Mouse (Mus musculus) megakaryocyte, adult 5-6 weeks (primary cell): ENCODE measurements around the gene Slc24a2. TPM values are rescaled to one million over a fixed set of nuclear protein-coding genes. Genes with fewer than 3 reads are reported as not detected.

ENCODE experiments used
- ATAC-seq: 2 replicates; pipeline ENCODE4 v1.8.0; 2016; ENCODE audit warnings: mild to moderate bottlenecking, inconsistent platforms; ENCODE audit not compliant: poor library complexity, severe bottlenecking
- total RNA-seq, 2 experiments: library from RNA; stranded (forward) in 1 of 2; stranded (reverse) in 1 of 2; fragments of 153-499, 151-499 nt in 1 of 2; fragments of 221-1000, 200-1000 nt in 1 of 2; gene quantifications; 2 replicates each; pipeline versions ENCODE4 v1.2.3 to v1.2.4; 2015 to 2017

The Slc24a2 gene
- total RNA-seq, 2 experiments from 2014 or later = not detected

DNA sequence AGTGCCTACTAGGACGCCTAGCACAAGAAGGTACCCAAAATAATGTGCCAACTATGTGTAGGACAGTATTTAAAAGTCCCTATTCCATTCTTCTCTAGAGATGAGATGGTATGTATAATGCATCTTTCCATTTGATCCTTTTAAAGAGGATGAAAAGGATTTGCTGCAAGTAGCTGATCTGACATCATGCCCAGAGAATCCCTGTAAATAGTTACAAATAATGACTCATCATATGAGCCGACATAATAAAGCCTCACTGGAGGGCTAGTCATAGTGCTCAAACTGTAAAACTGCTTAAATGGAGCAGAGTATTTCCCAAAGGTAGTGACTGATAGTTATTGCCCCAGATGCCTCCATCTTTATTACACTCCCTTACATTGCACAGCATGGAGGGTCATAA is 183.1 kb downstream of the Slc24a2 start:
- ATAC-seq = no peak

DNA sequence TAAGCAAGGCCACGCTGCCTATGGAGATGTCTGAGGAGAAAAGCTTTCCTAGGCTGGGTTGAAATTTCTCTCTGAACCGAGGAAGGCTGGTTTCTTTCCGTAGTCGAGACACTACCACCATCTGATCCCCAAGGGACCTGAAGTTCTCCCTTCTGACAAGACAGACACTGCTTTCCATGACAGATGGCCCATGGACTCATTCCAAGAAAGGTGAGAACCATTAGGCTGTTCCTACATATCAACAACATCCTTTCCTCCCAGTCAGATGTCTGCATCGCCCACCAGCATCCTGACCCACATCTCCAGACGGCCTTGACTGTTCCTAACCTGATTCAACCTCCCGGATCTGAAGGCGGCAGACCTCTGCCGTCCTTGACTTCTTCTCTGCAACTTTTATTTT is 187.0 kb downstream of the Slc24a2 start:
- ATAC-seq = no peak

DNA sequence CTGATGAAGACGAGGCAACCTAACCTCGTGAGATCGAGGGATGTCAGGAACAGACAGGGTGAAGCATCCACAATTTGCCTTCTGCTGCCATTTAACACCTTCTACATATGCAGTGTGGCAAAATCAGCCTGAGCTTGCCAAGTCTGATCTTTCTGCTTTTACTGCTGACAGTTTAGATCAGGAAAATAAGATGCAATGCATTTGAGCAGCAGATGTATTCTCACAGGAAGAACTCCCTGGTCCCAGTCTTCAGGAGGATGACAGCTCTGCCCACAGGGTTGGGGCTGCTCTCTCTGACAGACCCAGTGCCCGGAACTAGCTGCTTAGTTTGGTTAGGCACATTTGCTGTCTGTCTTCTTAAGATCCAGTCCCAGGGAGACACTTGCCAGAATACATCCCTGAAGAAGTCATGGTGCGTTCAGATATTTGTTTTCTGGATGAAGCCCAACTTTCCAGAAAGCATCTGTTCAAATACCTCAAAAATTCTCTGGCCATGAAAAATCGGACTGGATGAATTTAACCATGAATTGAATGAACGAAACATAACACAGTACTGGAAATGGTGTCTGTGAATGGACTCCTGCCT is 188.8 kb downstream of the Slc24a2 start:
- no peak for ATAC-seq

DNA sequence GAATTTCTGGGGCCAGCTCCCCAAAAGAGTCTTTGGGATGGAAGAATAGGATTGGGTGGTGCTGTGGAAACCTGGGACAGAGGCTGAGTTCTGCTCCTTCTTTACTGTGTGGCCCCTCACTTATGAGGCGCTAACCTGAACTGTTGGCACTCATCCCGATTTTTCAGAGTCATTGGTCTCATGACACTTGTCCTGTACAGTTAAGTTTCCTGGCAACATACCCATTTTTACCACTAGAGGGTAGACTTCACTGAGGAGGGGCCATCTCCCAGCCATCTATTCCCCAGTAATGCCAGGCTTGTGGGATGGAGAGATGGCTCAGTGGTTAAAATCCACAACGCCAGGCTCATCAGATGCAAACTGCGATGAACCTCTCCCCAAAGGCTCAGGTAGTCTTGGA is 192.7 kb downstream of the Slc24a2 start:
- ATAC-seq = no peak

DNA sequence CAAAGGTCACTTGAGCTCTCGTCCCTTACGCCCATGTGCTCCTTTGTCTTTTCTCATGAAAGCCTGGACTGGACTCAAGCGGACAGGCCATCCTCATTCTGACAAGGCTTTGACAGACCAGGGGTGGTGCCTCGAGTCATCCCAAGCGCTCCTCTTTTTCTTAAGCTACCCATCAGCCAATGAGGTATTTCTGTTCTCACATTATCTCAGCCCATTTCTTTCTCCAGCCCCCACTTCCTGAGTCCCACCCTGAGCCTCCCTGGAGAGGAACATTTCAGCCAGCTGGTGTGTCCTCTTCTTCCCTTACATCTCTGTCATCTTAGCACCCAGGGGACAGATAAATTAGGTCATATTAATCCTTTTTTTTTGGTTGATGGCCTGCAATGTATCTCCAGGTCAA is 193.8 kb downstream of the Slc24a2 start:
- ATAC-seq = no peak

DNA sequence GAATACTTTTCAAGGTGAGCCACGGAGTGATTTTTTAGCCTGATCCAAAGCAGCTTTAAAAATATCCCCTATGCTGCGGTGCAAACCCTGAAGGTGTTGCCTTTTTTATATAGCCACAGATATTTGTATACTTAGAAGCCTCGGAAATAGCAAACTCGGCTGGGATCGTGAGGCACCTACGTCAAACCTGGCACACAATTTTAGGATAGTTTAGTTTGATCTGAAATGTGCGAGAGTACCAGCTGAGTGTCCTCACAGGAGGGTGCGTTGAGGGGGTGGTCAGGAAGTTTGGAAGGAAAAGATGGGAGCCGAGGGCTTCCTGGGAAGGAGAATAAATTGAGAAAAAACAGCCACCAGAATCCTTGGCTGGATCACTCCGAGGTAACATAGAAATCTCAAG is 194.6 kb downstream of the Slc24a2 start:
- ATAC-seq = no peak

DNA sequence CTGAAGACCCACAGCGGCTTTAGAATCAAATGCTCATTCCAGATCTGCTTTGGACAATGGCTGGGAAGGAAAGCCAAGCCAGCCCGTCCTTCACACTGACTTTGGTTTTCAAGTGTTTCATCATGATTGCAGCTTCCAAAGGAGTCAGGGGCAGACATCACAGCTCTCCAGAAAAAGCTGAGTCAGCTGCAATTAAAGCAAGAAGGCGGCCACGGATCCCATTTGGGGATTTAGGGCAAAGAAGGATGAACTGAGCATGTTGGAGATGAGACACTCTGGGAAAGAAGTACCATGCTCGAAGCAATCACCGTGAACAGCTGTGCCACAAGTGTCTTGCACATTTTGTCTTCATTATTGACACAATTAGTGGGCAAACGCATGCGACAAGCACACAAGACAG is 197.6 kb downstream of the Slc24a2 start:
- no peak for ATAC-seq

DNA sequence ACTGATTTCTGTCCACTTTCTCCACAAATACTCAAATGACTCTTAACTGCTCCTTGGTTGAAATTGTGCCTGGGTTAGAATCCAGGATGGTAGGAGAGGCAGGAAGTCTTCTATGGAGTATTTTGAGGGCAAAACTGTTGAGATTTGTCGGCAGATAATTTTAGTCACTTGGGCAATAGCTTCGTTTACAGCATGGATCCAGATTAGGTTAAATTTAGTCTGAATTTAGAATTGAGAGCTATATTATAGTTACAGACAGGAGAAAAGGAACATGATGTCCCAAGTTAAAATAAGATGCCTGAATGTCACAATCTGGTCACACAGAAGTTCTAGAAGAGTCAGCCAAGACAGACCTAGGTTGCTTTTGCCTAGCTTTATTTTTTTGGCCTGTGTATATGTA is 199.2 kb downstream of the Slc24a2 start:
- ATAC-seq = no peak

DNA sequence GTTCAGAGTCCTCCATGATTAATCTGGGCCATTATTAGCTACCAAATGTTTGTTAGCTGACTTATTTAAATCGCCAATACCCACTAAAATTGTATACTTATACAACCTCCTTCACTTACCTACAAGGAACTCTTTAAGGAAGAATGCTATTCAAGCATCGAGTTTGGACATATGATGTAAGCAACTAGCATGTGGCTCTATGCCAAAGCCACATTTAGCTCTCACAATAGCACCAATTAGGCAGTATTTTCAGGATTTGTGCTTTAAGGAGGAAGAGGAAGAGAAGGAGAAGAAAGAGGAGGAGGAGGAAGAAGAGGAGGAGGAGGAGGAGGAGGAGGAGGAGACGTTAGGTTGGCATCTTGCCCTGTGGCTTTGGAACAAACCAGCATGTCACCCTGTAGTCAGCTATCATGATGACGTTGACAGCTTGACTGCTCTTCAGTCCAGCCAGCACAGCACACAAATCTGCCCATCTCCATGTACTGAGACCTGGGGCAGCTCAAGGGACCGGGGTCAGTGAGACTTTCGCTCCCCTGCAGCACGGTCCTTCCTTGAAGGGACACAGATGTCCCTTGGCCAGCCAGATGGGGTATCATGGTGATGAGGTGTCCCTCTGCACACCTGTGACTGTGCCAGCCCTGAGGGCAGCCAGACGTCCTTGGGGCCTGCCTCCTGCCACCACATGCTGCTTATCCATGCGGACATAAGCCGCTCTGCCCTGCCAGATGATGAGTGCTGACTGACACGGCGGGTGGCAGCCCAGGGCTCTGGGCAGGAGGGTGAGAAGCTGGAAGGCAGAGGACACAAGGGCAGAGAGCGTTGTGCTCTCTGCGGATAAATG is 203.7 kb downstream of the Slc24a2 start:
- no peak for ATAC-seq

DNA sequence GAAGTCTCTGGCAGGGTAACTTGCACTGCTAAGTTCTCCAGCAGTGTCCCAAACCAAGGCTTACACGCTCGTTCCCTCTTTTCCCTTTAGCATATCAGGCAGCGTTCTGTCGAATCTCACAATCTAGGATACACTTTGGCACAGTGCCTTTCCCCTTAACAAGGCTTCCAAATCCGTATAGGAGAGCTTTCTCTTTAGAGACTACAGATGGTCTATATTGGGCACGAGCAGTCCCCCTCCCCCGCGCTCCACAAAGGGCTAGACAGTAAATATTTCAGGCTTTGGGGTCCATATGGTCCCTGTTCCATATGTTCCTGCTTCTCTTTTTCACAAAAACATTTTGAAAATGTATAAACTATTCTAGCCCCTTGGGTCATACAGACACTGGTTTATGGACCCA is 205.7 kb downstream of the Slc24a2 start:
- no peak for ATAC-seq

DNA sequence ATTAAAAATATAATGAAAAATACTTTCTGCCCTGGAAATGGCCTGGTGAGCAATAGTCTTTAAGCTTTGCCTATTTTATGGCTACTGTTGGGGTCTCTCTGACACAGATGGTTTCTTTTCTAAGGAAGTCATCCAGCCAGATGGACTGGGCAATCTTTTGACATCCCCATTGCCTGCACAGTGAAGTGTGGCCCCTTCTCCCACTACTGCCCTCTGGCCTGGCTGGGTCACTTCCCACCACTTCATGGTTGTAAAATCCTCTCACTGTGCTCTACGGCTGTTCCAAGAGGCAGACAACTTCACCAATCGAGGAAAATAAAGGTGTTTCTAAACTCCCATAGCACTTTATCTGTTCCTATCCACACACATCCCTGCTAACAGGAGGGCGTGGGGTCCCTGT is 208.7 kb downstream of the Slc24a2 start:
- ATAC-seq = no peak

DNA sequence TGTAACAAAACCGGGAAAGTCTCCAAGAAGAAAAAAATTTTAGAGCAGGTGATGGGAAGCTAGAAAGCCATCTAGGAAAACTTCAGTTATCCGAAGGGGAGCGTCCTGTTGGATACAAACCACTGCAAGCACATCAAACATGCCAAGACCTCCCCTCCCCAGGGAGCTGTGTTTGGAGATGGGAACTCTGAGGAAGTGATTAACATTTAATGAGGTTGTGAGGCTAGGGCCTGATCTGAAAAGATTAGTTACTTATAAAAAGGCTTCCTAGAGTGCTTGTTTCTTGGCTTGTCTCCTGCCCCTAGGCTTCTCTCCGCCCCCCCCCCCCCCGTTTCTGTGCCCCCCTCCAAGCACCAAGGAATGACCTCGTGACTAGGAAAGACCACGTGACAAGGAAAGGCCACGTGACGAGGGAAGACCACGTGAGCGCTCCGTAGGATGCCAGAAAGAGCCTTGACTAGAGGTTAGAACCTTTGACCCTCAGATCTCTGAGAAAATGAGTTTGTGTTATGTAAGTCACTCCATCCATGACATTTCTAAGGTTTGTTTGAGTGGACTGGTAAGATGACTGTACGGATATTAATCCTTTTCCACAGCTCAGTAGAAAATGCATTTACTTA is 210.7 kb downstream of the Slc24a2 start:
- ATAC-seq = no peak

DNA sequence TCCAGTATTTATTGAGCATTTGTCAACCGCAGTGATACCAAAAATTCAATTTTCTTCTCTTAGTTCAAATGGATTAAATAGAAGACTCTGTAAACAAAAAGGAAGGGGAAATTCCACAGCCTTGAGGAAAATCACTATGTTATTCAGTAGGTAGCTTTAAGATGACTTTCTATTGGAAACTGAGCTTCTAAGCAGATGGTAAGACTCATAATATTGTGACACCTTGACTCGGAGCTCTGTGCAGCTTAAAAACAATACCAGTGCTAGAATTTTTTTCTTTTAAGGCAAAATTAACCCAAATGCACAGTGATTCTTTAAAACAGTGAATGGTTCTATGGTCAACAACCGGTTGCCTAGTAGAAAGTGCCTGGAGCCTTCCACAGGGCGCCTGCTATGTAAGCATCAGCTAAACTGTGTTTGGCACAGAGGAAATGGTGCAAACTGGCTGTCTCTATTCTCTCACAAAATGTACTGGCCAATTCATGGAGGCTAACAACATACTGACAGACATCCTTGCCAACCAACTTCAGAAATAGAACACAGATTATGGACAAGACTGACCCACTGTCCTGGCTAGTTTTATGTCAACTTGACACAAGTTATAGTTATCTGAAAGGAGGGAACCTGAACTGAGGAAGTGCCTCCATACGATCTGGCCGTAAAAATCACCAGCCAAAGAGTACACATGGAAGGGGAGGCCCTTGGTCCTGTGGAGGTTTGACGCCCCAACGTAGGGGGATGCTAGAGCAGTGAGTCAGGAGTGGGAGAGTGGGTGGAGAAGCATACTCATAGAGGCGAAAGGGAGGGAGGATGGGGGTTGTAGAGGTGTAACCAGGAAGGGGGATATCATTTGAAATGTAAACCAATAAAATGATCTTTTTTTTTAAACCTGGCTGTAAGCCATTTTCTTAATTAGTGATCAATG is 211.9 kb downstream of the Slc24a2 start:
- no peak for ATAC-seq

DNA sequence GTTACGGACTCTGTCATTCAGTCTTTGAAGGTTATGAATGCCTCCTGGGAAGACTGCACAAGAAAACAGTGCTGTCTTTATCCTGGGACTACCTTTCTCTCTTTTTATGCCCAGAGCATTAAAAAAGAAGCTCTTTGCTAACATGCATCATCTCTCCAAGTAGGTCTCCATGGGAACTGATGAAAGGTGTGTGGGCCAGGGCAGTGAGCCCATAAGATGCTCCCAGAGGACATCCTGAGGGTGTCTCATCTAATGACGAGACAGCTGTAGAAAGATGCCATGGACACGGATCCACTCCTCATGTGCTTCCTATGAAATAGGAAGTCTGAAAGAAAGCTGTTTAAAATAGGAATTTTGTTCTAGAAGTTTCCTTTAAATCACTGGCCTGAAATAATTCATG is 212.8 kb downstream of the Slc24a2 start:
- ATAC-seq = no peak

DNA sequence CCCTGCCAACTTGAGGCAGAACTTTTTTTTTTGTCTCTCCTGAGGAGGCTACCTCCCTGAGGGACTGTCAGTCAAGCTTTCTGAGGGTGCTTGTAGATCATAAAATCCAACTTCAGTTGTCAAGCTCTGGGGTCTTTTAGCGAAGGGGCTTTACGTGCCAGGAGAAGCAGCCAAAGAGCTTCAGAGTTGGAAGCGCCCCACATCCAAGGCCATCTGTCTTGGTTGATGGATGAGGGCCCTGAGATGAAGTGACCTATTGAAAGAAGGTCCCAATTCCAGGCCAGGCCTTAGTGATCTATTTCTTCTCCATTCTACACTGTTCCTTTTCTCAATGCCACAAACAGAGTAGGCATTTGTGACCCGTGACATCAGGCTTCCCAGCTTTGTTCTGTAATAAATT is 214.5 kb downstream of the Slc24a2 start:
- ATAC-seq = no peak

DNA sequence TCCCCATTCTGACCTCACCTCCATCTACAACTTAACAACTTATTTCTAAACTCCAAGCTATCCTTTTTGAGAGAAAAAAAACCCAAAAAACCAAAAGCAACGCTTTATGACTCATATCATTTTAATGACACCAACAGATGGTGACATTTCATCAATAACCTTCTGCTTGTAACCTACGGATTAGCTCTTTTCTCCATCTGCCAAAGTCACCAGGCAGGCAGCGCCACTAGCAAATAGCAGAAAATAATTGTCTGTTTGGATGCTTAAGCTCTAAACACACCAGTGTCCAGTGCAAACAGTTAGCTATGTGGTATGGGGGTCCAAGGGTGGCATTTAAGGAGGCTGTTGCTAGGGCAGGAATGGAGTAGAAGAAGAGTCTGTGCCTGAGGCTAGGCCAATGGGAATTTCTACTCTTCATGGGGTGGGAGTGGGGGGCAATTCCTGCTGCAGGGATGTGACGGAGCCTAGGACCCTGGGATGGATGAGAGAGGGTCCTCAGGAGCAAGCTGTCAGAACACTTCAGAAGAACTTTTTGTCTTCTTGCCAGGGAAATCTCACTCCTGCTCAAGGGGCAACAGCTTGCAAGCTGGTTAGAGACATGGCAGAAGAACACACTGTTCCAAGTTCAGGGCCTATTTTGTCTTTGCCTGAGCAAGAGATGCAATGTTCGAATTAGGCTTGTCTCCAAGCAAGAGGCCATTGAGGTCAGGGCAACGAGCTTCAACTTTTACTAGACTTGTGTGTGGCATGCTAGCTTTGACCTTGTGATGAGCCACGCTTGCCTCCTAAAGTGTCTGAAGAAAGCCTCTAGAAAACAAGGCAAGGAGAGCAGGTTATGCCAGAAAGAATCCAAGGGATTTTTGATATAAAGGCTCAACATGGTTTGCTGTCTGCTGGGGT is 216.3 kb downstream of the Slc24a2 start:
- ATAC-seq = no peak

DNA sequence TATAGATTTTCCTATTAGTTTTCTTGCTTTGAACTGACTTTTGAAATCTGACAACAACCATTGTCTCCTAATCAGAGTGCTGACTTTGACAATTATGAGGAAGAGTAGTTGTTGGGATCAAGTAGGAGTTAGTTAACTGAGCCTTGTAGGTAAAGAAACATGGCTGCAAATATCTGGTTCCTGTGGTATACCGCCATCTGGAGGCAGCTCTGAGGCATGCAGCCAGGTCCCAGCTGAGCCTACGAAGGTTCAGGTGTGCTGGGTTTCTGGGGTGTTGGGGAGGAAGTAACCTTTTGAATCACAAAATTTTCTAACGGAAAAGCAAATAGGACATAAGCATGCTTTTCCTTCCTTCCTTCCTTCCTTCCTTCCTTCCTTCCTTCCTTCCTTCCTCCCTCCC is 237.8 kb downstream of the Slc24a2 start:
- no peak for ATAC-seq

DNA sequence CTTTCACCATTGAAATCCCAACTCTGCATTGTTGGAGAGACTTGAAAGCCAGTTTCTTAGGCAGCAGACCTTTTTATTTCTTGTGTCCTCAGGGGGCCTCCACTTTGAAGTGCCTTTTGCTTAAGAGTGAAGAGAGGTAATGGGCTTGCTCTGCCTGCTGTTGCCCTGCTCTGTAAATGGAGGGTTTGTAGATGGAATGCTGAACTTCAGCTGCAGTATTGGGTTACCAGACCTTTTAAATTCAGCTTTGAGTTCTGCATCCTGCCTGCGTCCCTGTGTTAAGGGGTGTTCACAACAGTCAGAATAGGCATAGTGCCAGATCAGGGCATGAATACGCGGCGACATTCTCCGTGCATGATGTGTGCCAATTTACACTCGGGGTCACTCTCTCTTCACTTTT is 241.0 kb downstream of the Slc24a2 start:
- ATAC-seq = no peak

DNA sequence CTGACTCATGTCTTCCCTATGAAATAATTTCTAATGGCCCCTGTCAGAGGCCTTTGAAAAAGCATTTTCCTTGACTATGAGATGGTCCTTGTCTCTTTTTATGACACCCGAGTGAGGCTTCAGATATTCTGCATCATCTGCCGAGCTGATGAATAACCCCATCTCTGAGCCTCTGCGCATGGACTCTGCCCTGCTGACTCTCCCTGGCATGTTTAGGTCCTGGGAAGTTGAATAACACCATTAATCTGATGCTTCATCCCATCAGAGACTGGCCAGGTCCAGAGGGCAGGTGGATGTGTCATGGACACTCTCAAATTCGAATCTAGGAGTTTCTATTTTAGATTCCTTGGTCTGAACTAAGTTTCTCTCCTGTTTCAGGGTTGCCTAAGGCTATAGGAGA is 242.4 kb downstream of the Slc24a2 start:
- no peak for ATAC-seq

DNA sequence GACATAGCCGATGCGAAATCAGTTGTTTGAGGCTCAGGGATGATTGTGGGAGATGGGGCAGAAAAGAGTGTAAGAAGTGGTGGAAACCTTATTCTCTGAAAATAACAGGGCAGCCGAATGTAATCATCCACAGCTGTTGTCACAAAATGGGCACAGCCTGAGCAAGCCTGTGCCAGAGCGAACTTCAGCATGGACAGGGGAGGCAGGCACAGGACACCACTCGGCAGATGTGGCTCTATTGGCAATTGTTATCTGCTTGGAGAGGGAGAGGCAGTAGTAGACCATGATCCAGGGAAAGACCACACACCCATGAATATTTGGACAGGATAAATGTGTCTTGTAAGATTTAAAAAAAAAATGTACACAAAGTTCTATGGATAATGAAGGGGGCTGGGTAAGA is 253.0 kb downstream of the Slc24a2 start:
- no peak for ATAC-seq
